10 mouse cellular contexts compared by ENCODE assay signal in the genomic region with DNA sequence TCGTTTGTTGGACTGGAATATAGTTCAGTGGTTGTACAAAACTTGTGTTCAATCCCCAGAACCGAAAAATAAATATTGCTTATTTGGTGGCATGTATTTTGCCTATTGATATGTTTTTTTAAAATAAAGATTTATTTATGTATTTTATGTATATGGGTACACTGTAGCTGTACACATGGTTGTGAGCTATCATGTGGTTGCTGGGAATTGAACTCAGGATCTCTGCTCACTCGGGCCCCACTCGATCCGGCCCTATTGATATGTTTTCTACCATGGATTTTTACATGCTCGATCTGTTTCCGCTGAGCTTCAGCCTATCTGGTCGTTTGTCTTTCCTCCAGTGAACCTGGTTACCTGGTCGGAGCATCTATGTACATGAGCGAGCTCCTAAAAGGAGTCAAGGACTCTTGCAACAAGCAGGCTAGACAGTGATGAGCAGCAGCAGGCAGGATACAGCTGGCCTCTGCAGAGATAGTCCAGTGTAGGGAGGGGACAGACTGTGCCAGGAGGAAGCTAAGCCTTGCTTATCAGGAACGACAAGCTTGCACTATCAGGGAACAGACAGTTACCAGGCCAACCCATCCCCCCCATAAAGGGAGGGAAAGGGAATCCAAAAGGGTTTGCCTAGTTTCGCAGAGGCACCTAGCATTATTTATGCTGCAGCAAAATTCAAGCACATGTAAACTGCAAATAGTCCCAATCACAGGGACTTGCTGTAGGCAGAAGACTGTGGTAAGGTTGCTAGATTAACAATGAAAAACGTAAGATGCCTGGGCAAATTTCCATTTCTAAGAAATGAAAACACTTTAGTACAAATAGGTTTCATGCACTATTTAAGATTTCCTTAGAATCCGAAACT. TPM values are rescaled to one million over a fixed set of nuclear protein-coding genes. Genes with fewer than 3 reads are reported as not detected.
DNase-seq lines count a peak whose midpoint lies in the region; ATAC-seq lines count a peak whose summit lies in the region.
"Had no signal": no experiment of that assay in that cellular context is flagged by ENCODE, and none has a peak within 500 bp of the region (broad histone marks: within the 10 kb centered on the region; RNA-seq: fewer than 3 reads in every experiment).

No protein-coding gene starts in this region.

- H3K4me2 ChIP-seq in lung, embryonic 15.5 days: no peak overlapping the region
- H3K4me2 ChIP-seq: midbrain, embryonic 12.5 days had no signal

- H3K4me3 ChIP-seq in lung, embryonic 15.5 days: no peak overlapping the region
- H3K4me3 ChIP-seq: midbrain, embryonic 12.5 days had no signal

- WGBS in lung, embryonic 15.5 days: 51% methylated on average over 14 of the region's 14 CpGs

- H3K27me3 ChIP-seq in lung, embryonic 15.5 days: no peaks in the 10 kb centered on the region
- H3K27me3 ChIP-seq: midbrain, embryonic 12.5 days had no signal

- H3K9me3 ChIP-seq in lung, embryonic 15.5 days: no peaks in the 10 kb centered on the region
- H3K9me3 ChIP-seq: midbrain, embryonic 12.5 days had no signal

- ATAC-seq in granulocyte monocyte progenitor cell, adult 5-6 weeks (replicated peaks; ENCODE audit: poor library complexity, severe bottlenecking): peak; percentile 35
- peak; percentile 76; the same call in 1 of the 2 replicates for ATAC-seq in lung, embryonic 15.5 days (ENCODE audit: borderline replicate concordance, extremely low read depth, low FRiP score, low TSS enrichment)
- ATAC-seq in CD4-positive, CD25-positive, alpha-beta regulatory T cell, adult 4 months: no peak

- peak; percentile 72 for DNase-seq in spleen, adult 12 weeks (ENCODE audit: low spot score)
- no peak for DNase-seq in spleen, adult 18-20 months
- DNase-seq in yolk sac, embryonic 10.5 days (ENCODE audit: low spot score): peak; percentile 63
- no peak for DNase-seq in gastrocnemius, adult 18-20 months (ENCODE audit: low spot score)
- DNase-seq in layer of hippocampus, adult 9-10 months (ENCODE audit: low spot score): no peak
- DNase-seq: kidney, postnatal 36 days had no signal

- H3K4me1 ChIP-seq in lung, embryonic 15.5 days: 0 out of 2 replicates have a peak, but pooled peaks cover 4% of the 10 kb centered on the region

- no peak overlapping the region for H3K27ac ChIP-seq in lung, embryonic 15.5 days
- H3K27ac ChIP-seq: midbrain, embryonic 12.5 days had no signal

- no peak overlapping the region for H3K9ac ChIP-seq in lung, embryonic 15.5 days
- H3K9ac ChIP-seq: midbrain, embryonic 12.5 days had no signal

- H3K36me3 ChIP-seq in lung, embryonic 15.5 days: no peaks in the 10 kb centered on the region
- H3K36me3 ChIP-seq: midbrain, embryonic 12.5 days had no signal

RNA-seq across cellular contexts. Expression of a gene that starts 7.3 kb away (rescaled TPM):
- 93.1 and 98.0 TPM in 2 replicates for total RNA-seq in granulocyte monocyte progenitor cell, adult 5-6 weeks (2014; fragmentation: Nextera tagmentation)
- total RNA-seq in granulocyte monocyte progenitor cell, adult 5-6 weeks (2017): 138 and 144 TPM in 2 replicates
- 122 and 125 TPM in 2 replicates for polyA plus RNA-seq in lung, embryonic 15.5 days (2015; fragmentation: Nextera tagmentation; extraction: Ambion mirVana)
- 100 to 1,000 TPM; 120 to 139 TPM for polyA plus RNA-seq in CD4-positive, CD25-positive, alpha-beta regulatory T cell, adult 4 months (2017; shearing (Covaris generic))
- 10 to 100 TPM; 74.1 to 94.9 TPM for total RNA-seq in gastrocnemius, adult 18-20 months (2021)

Comparison
In these comparisons a context has a peak if more than half of its experiments do, and no peak if none do; other contexts are left out.
1. DNase-seq: peak in spleen, adult 12 weeks (single experiment) and yolk sac, embryonic 10.5 days (single experiment); none in spleen, adult 18-20 months (0 of 2), gastrocnemius, adult 18-20 months (single experiment) and layer of hippocampus, adult 9-10 months (single experiment).